Mouse (Mus musculus) liver, postnatal 0 days (tissue): ENCODE results near the gene Sf1.

Source experiments
- CTCF ChIP-seq: sonication (generic); IDR thresholded peaks from 2 replicates; pipeline ENCODE4 v1.5.1; 2016; ENCODE audit warnings: antibody characterized with exemption, low read depth
- EP300 ChIP-seq: IDR thresholded peaks from 2 replicates; pipeline ENCODE4 v1.6.1; 2016; ENCODE audit warnings: antibody characterized with exemption, low read depth, mild to moderate bottlenecking

DNA sequence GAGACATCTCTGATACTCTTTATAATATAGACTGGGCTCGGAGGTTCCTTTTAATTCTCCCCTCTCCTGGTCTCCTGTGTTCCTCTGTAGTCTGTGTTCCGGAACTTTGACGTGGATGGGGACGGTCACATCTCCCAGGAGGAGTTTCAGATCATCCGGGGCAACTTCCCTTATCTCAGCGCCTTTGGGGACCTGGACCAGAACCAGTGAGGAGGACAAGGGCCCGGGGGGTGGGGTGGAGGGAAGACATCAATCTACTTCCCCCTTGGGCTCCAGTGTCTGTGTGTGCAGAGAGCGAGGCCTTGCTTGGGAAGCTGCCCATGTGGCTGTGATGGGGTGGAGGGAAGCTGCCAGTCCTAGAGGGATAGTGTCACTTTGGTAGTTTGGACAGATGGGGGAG is 45.3 kb downstream of the Sf1 start:
- TF ChIP-seq EP300 (no peak), CTCF (no peak)
